Mouse (Mus musculus): ENCODE data around the gene Irgq. TPM values are rescaled to one million over a fixed set of nuclear protein-coding genes. Genes with fewer than 3 reads are reported as not detected.

Irgq gene
- polyA plus RNA-seq, 1 experiment: 12.3 TPM

DNA sequence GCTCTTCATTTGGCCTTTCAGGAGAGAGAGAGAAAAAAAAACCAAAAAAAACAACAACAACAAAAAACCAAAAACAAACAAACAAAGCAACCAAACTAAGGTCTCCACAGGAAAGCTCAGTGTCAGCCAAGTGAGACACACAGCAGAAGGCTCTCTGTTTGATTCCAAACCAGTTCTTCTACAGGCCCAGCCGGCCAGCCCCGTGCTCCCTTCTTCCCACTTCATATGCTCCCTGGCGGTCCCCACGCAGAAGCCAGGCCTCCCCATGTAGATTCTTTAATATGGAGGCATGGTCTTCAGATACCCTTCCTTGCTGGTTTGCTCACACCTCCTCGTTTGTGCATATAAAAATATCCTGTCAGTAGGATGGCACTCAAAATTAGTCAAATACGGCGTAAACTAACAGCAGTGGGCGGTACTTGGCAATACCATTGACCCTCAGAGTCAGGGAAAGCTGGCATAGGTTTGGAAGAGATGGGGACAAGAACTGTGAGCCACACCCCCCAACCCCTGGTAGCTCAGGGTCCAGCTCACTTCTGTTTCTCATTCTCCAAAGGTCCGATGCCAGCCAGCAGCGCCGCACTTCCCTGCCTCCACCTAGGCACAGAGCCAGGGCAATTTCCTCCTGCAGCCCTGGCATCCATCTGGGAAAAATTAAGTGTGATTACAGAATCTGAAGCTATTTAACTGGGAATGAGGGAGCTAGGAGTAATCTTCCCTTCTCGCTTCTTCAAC is 4.6 kb upstream of the Irgq start:
- 83% methylated on average over 12 of the region's 12 CpGs for WGBS

GRCm38 (mm10) chr7:24528861-24529260 is 1.6 kb upstream of the Irgq start:
- 85% methylated on average over 11 of the region's 11 CpGs for WGBS
- Histone ChIP-seq H3K36me3 (ENCODE audit: control insufficient read depth, insufficient read depth, low read length) (peaks cover 13% of the 10 kb centered on the region), H3K4me1 (ENCODE audit: control insufficient read depth, insufficient read depth, insufficient read length, low read length) (peaks cover 5% of the 10 kb centered on the region), H3K27ac (ENCODE audit: insufficient read depth, low read depth, low read length) (no peak overlapping the region), H3K4me3 (ENCODE audit: low read depth, low read length) (no peak overlapping the region), H3K27me3 (ENCODE audit: control insufficient read depth, insufficient read depth, low read length) (no peaks in the 10 kb centered on the region)
- no peak for TF ChIP-seq POLR2A (IDR thresholded peaks at IDR 0.05; ENCODE audit: low read depth, low read length)
- TF ChIP-seq CTCF (IDR thresholded peaks at IDR 0.05; ENCODE audit: extremely low read depth, insufficient read length, insufficient replicate concordance, low read depth, low read length): no peak

More for the DNA sequence above, 4.6 kb upstream of the Irgq start:
- H3K27me3 ChIP-seq (ENCODE audit: control insufficient read depth, insufficient read depth, low read length): no peaks in the 10 kb centered on the region
- H3K4me3 ChIP-seq (ENCODE audit: low read depth, low read length): no peak overlapping the region
- peaks cover 2% of the 10 kb centered on the region; the same call in 1 of the 2 replicates for H3K4me1 ChIP-seq (ENCODE audit: control insufficient read depth, insufficient read depth, insufficient read length, low read length)
- no peak overlapping the region for H3K27ac ChIP-seq (ENCODE audit: insufficient read depth, low read depth, low read length)
- no peak for TF ChIP-seq CTCF (IDR thresholded peaks at IDR 0.05; ENCODE audit: extremely low read depth, insufficient read length, insufficient replicate concordance, low read depth, low read length)
- TF ChIP-seq POLR2A (IDR thresholded peaks at IDR 0.05; ENCODE audit: low read depth, low read length): no peak
- no peaks in the 10 kb centered on the region for H3K36me3 ChIP-seq (ENCODE audit: control insufficient read depth, insufficient read depth, low read length)

DNA sequence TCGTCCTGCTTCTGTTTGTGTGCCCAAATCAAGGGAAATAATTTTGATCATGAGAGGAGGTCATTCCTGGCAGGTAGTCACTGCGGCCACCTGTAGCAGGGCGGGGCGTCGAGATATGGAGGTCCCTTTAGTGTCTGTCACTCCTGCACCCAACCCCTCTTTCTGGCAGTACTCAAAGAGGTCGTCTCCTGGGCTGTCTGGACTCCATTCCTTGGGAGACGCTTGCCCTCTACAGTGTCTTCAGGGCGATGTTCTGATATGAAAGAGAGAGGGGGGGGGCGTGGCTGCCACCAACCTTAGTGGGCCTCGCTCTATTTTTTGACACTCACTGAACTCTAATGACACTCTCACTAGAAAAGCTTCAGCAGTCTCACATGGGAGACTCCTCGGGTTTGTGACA is 909 bp upstream of the Irgq start:
- TF ChIP-seq POLR2A (IDR thresholded peaks at IDR 0.05; ENCODE audit: low read depth, low read length): no peak
- no peak for TF ChIP-seq CTCF (IDR thresholded peaks at IDR 0.05; ENCODE audit: extremely low read depth, insufficient read length, insufficient replicate concordance, low read depth, low read length)
- WGBS: 21% methylated on average over 11 of the region's 11 CpGs
- H3K27ac ChIP-seq (ENCODE audit: insufficient read depth, low read depth, low read length): no peak overlapping the region

DNA sequence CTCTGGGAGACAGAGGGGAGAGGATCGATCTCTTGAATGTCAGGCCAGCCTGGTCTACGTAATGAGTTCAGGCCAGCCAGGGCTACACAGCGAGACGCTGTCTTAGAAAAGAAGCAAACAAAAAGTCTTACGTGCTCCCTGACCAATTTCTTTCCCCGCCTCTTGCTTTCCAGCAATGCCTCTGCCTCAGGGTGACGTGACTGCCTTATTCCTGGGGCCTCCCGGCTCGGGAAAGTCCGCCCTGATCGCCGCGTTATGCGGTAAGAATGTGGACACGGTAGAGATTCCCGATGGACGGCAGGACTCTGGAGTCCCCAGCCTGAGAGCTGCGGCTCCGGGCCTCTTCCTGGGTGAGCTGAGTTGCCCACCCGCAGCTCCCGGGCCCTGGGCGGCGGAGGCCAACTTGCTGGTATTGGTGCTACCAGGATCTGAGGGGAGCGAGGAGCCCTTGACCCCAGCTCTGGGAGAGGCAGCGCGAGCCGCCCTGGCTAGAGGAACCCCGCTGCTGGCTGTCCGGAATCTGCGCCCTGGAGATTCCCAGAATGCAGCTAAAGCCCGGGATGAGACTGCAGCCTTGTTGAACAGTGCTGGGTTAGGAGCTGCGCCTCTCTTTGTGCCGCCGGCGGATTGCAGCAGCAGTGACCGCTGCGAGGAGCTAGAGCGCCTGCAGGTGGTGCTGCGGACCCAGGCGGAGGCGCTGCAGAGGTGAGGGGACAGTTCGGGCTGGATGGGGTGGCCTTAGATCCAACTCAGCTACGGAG is 902 bp downstream of the Irgq start:
- TF ChIP-seq POLR2A (IDR thresholded peaks at IDR 0.05; ENCODE audit: low read depth, low read length): no peak; the same call in 1 of the 2 replicates
- TF ChIP-seq CTCF (IDR thresholded peaks at IDR 0.05; ENCODE audit: extremely low read depth, insufficient read length, insufficient replicate concordance, low read depth, low read length): peak; percentile 70
- Histone ChIP-seq H3K4me3 (ENCODE audit: low read depth, low read length) (peak overlapping the region; percentile 70), H3K36me3 (ENCODE audit: control insufficient read depth, insufficient read depth, low read length) (peaks cover 21% of the 10 kb centered on the region), H3K27me3 (ENCODE audit: control insufficient read depth, insufficient read depth, low read length) (no peaks in the 10 kb centered on the region), H3K4me1 (ENCODE audit: control insufficient read depth, insufficient read depth, insufficient read length, low read length) (peaks cover 5% of the 10 kb centered on the region), H3K27ac (ENCODE audit: insufficient read depth, low read depth, low read length) (peak overlapping the region; percentile 44; the same call in 1 of the 2 replicates)
- 1% methylated on average over 43 of the region's 43 CpGs for WGBS

More for the DNA sequence above, 909 bp upstream of the Irgq start:
- H3K4me3 ChIP-seq (ENCODE audit: low read depth, low read length): peak overlapping the region; percentile 70
- peaks cover 5% of the 10 kb centered on the region for H3K4me1 ChIP-seq (ENCODE audit: control insufficient read depth, insufficient read depth, insufficient read length, low read length)
- H3K36me3 ChIP-seq (ENCODE audit: control insufficient read depth, insufficient read depth, low read length): peaks cover 19% of the 10 kb centered on the region
- no peaks in the 10 kb centered on the region for H3K27me3 ChIP-seq (ENCODE audit: control insufficient read depth, insufficient read depth, low read length)

DNA sequence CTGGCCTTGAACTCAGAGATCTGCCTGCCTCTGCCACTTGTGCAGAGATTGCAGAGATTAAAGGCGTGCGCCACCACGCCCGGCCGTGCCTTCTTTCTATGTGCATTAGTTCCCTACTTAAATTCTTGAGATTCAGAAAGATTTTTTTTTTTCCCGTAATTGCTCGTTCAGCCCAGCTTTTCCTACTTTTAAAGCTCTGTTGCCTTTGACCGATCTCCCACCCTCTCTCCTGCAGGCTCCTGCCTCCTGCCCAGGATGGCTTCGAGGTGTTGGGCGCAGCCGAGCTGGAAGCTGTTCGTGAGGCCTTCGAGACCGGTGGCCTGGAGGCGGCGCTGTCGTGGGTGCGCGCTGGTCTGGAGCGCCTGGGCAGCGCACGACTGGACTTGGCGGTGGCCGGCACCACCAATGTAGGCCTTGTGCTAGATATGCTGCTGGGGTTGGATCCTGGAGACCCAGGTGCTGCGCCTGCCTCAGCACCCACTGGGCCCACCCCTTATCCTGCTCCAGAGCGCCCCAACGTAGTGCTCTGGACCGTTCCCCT is 2.6 kb downstream of the Irgq start:
- Histone ChIP-seq H3K27ac (ENCODE audit: insufficient read depth, low read depth, low read length) (no peak overlapping the region), H3K27me3 (ENCODE audit: control insufficient read depth, insufficient read depth, low read length) (no peaks in the 10 kb centered on the region), H3K4me1 (ENCODE audit: control insufficient read depth, insufficient read depth, insufficient read length, low read length) (peaks cover 5% of the 10 kb centered on the region), H3K4me3 (ENCODE audit: low read depth, low read length) (no peak overlapping the region), H3K36me3 (ENCODE audit: control insufficient read depth, insufficient read depth, low read length) (peaks cover 21% of the 10 kb centered on the region)
- TF ChIP-seq CTCF (IDR thresholded peaks at IDR 0.05; ENCODE audit: extremely low read depth, insufficient read length, insufficient replicate concordance, low read depth, low read length): no peak
- TF ChIP-seq POLR2A (IDR thresholded peaks at IDR 0.05; ENCODE audit: low read depth, low read length): no peak
- 95% methylated on average over 28 of the region's 28 CpGs for WGBS

- H3K36me3 ChIP-seq (ENCODE audit: control insufficient read depth, insufficient read depth, low read length): peaks cover 21% of the 10 kb centered on the region
- WGBS: 90% methylated on average over 42 of the region's 42 CpGs
- H3K4me1 ChIP-seq (ENCODE audit: control insufficient read depth, insufficient read depth, insufficient read length, low read length): peaks cover 5% of the 10 kb centered on the region
- no peaks in the 10 kb centered on the region for H3K27me3 ChIP-seq (ENCODE audit: control insufficient read depth, insufficient read depth, low read length)
- no peak overlapping the region for H3K27ac ChIP-seq (ENCODE audit: insufficient read depth, low read depth, low read length)
- H3K4me3 ChIP-seq (ENCODE audit: low read depth, low read length): no peak overlapping the region
- no peak for TF ChIP-seq POLR2A (IDR thresholded peaks at IDR 0.05; ENCODE audit: low read depth, low read length)
- TF ChIP-seq CTCF (IDR thresholded peaks at IDR 0.05; ENCODE audit: extremely low read depth, insufficient read length, insufficient replicate concordance, low read depth, low read length): no peak
Measured at GRCm38 (mm10) chr7:24533806-24534205, 3.3 kb downstream of the Irgq start.

- H3K36me3 ChIP-seq (ENCODE audit: control insufficient read depth, insufficient read depth, low read length): peaks cover 21% of the 10 kb centered on the region
- H3K27me3 ChIP-seq (ENCODE audit: control insufficient read depth, insufficient read depth, low read length): no peaks in the 10 kb centered on the region
- no peak overlapping the region for H3K27ac ChIP-seq (ENCODE audit: insufficient read depth, low read depth, low read length)
- H3K4me3 ChIP-seq (ENCODE audit: low read depth, low read length): no peak overlapping the region
- WGBS: 81% methylated on average over 19 of the region's 19 CpGs
- H3K4me1 ChIP-seq (ENCODE audit: control insufficient read depth, insufficient read depth, insufficient read length, low read length): peaks cover 5% of the 10 kb centered on the region
- TF ChIP-seq POLR2A (IDR thresholded peaks at IDR 0.05; ENCODE audit: low read depth, low read length) (no peak), CTCF (IDR thresholded peaks at IDR 0.05; ENCODE audit: extremely low read depth, insufficient read length, insufficient replicate concordance, low read depth, low read length) (no peak)
Measured at GRCm38 (mm10) chr7:24534301-24534700, 3.8 kb downstream of the Irgq start.

Data from small intestine, adult 2 months (tissue).